Mouse (Mus musculus) ES-Bruce4 (cell line): ENCODE results near the gene Daxx. TPM values are rescaled to one million over a fixed set of nuclear protein-coding genes. Genes with fewer than 3 reads are reported as not detected.
A peak's percentile ranks its signal among the peaks of the same experiment; 100 is the strongest.

Source experiments
- H3K27ac ChIP-seq: 2 replicates; pipeline ENCODE4 v1.5.1; 2012; ENCODE audit warnings: low read length, inconsistent platforms; ENCODE audit not compliant: insufficient read depth
- H3K27me3 ChIP-seq: 2 replicates; pipeline ENCODE4 v1.6.1; 2012; ENCODE audit warnings: mild to moderate bottlenecking, low read length, inconsistent platforms; ENCODE audit not compliant: control insufficient read depth, poor library complexity, insufficient read depth, severe bottlenecking
- H3K36me3 ChIP-seq: 2 replicates; pipeline ENCODE4 v1.6.1; 2012; ENCODE audit warnings: inconsistent platforms, mild to moderate bottlenecking, low read length, moderate library complexity; ENCODE audit not compliant: control insufficient read depth, poor library complexity, insufficient read depth, severe bottlenecking
- H3K4me1 ChIP-seq: one replicate; pipeline ENCODE4 v1.8.1; 2011; ENCODE audit warnings: low read length; ENCODE audit not compliant: control insufficient read depth, insufficient read depth
- H3K4me3 ChIP-seq: 2 replicates; pipeline ENCODE4 v1.5.1; 2011; ENCODE audit warnings: low read depth, mild to moderate bottlenecking, low read length
- H3K9ac ChIP-seq: 2 replicates; pipeline ENCODE4 v1.6.1; 2012; ENCODE audit warnings: low read depth, mild to moderate bottlenecking, inconsistent platforms; ENCODE audit not compliant: poor library complexity, severe bottlenecking
- H3K9me3 ChIP-seq: replicated peaks from 2 replicates; pipeline ENCODE4 v1.6.1; 2012; ENCODE audit warnings: mild to moderate bottlenecking, low read length, inconsistent platforms; ENCODE audit not compliant: control insufficient read depth, poor library complexity, insufficient read depth, severe bottlenecking
- CTCF ChIP-seq: IDR thresholded peaks from one replicate; pipeline ENCODE4 v1.8.1; 2011; ENCODE audit warnings: low read depth, low read length
- EP300 ChIP-seq: IDR thresholded peaks from 2 replicates; pipeline ENCODE4 v1.6.1; 2011; ENCODE audit warnings: low read depth, low read length; ENCODE audit not compliant: insufficient read depth
- POLR2A ChIP-seq: IDR thresholded peaks from one replicate; pipeline ENCODE4 v1.8.1; 2011; ENCODE audit warnings: low read length; ENCODE audit not compliant: insufficient read depth
- polyA plus RNA-seq: library from polyadenylated mRNA; stranded (reverse); fragments of >200 nt; gene quantifications from 2 replicates; pipeline ENCODE4 v1.2.4, GENCODE M21; 2011; ENCODE audit warnings: low read depth; ENCODE audit not compliant: missing spikeins, insufficient read depth, insufficient read length

Daxx gene
- polyA plus RNA-seq, 1 experiment, result 42.3 TPM

DNA sequence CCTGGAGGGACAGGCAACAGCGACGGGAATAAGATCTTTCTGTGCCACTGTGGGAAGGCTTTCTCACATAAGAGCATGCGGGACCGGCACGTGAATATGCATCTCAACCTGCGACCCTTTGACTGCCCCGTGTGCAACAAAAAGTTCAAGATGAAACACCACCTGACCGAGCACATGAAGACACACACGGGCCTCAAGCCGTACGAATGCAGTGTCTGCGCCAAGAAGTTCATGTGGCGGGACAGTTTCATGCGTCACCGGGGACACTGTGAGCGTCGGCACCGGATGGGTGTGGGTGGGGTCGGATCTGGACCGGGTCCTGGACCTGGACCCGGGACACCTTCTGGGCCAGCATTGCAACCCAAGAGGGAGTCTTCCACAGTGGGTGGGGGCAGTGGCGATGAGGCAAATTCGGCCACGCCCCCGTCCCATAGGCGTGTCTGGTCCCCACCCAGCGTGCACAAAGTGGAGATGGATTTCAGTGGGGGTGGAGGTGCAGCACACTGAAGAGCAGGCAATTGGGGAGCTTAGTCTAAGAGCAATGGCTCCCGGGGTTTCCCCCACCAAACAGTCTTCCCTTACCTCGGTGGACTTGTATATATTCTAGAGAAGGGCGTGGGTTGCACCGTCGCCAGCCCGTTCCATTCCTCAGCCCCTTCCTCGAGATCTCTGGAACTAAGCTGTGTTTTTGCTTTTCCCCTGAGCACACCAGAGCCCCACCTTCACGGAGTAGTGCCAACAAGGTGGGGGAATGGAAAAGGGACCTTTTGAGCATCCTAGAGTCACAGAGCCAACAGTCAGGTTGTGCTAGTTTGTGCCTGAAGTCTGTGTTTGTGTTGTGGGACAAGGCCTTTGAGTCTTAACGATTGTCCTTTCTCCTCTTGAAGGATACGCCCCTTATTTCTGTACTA lies 9.3 kb downstream of the Daxx start:
- no peaks in the 10 kb centered on the region for H3K9me3 ChIP-seq
- peaks cover 7% of the 10 kb centered on the region for H3K36me3 ChIP-seq
- no peaks in the 10 kb centered on the region for H3K27me3 ChIP-seq
- H3K27ac ChIP-seq, result peak overlapping the region; percentile 45
- H3K4me1 ChIP-seq, result peaks cover 1% of the 10 kb centered on the region
- H3K4me3 ChIP-seq, result peak overlapping the region; percentile 76
- peak overlapping the region; percentile 12 for H3K9ac ChIP-seq
- no peak for TF ChIP-seq CTCF
- TF ChIP-seq EP300, result no peak
- TF ChIP-seq POLR2A, result no peak

DNA sequence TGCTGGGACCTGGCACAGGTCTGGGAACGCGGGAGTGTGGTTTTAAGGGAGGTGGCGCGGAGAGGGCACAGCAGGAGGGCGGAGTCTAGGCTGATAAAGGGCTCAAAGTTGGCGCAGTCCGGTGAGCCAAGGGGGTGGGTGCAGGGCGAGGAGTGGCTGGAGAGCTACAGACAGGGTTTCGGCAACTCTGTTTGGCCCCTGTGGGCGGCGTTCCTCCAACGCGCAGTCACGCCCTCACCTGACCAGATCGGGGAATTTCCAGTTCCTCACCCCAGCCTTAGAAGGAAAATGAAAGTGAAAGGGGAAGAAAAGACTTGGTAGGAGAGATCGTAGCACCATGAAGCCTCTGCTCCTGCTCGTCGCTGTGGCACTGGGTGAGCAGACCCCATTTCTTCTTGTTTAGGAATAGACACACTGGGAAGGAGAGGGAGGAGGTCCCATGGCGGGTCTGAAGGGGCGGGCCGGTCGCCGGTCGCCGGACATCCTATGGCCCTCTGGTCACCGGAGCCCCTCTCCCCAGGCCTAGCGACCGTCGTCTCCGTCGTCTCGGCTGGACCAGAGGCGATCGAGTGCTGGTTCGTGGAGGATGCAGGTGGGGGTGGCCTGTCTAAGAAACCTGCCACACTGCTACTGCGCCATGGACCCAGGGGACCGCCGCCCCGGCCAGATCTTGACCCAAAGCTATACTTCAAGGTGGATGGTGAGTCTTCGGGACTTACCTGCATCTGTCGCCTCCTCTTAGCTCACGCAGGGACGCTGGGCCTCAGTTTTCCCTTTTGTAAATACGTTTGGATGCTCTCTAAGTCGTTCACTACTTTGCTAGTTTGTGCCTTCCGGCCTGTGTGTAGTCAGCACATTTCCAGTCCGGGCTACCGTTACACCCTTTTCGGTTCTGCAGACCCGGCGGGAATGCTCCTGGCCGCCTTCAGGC lies 10.4 kb downstream of the Daxx start:
- Histone ChIP-seq H3K9me3 (no peaks in the 10 kb centered on the region), H3K4me1 (peaks cover 1% of the 10 kb centered on the region), H3K36me3 (no peaks in the 10 kb centered on the region; the same call in 1 of the 2 replicates), H3K27ac (peak overlapping the region; percentile 45; the same call in 1 of the 2 replicates), H3K4me3 (peak overlapping the region; percentile 76), H3K27me3 (no peaks in the 10 kb centered on the region), H3K9ac (peak overlapping the region; percentile 57)
- TF ChIP-seq POLR2A (no peak), EP300 (peak; percentile 32; the same call in 1 of the 2 replicates), CTCF (peak; percentile 51)

GRCm38 (mm10) chr17:33920282-33921097 lies 11.3 kb downstream of the Daxx start:
- peak overlapping the region; percentile 76 for H3K4me3 ChIP-seq
- H3K9ac ChIP-seq, result peak overlapping the region; percentile 57
- H3K4me1 ChIP-seq, result peaks cover 1% of the 10 kb centered on the region
- no peaks in the 10 kb centered on the region for H3K9me3 ChIP-seq
- peak; percentile 90 for TF ChIP-seq CTCF
- TF ChIP-seq POLR2A, result no peak
- TF ChIP-seq EP300, result 0 out of 2 replicates have a peak, but pooled peaks have one; percentile 36
- H3K27ac ChIP-seq, result no peak overlapping the region
- no peaks in the 10 kb centered on the region for H3K27me3 ChIP-seq
- no peaks in the 10 kb centered on the region for H3K36me3 ChIP-seq

GRCm38 (mm10) chr17:33921361-33921760 lies 12.1 kb downstream of the Daxx start:
- TF ChIP-seq EP300 (no peak), POLR2A (no peak), CTCF (no peak)
- Histone ChIP-seq H3K4me1 (peaks cover 1% of the 10 kb centered on the region), H3K36me3 (no peaks in the 10 kb centered on the region), H3K9ac (no peak overlapping the region), H3K4me3 (no peak overlapping the region), H3K27ac (no peak overlapping the region), H3K9me3 (no peaks in the 10 kb centered on the region), H3K27me3 (no peaks in the 10 kb centered on the region)

GRCm38 (mm10) chr17:33924577-33925283 lies 15.5 kb downstream of the Daxx start:
- Histone ChIP-seq H3K4me3 (no peak overlapping the region), H3K36me3 (no peaks in the 10 kb centered on the region), H3K27ac (no peak overlapping the region), H3K27me3 (no peaks in the 10 kb centered on the region), H3K4me1 (no peaks in the 10 kb centered on the region), H3K9me3 (no peaks in the 10 kb centered on the region), H3K9ac (no peak overlapping the region)
- TF ChIP-seq POLR2A (no peak), CTCF (peak; percentile 53)
